Mouse (Mus musculus) midbrain, postnatal 0 days (tissue): ENCODE results near the gene Id1. TPM values are rescaled to one million over a fixed set of nuclear protein-coding genes. Genes with fewer than 3 reads are reported as not detected.

Experiments
- ATAC-seq: fragments of 200-750 bp; cut with Nextera tagmentation; 2 replicates; pipeline ENCODE4 v1.8.0; 2017; ENCODE audit warnings: moderate number of reproducible peaks, mild to moderate bottlenecking, moderate TSS enrichment, moderate library complexity; ENCODE audit not compliant: low FRiP score
- DNase-seq: peaks from one replicate; pipeline ENCODE4 v3.0.0-alpha.2; 2015; ENCODE audit warnings: low spot score
- H3K27ac ChIP-seq: fragments of 300-500 bp; sonication (generic); 2 replicates; pipeline ENCODE4 v1.5.1; 2014; ENCODE audit warnings: low read depth, mild to moderate bottlenecking, low read length, mixed read lengths
- H3K27me3 ChIP-seq: fragments of 300-500 bp; sonication (generic); 2 replicates; pipeline ENCODE4 v1.6.1; 2014; ENCODE audit warnings: low read length, control low read depth, mixed read lengths; ENCODE audit not compliant: insufficient read depth
- H3K36me3 ChIP-seq: fragments of 300-500 bp; sonication (generic); 2 replicates; pipeline ENCODE4 v1.6.1; 2014; ENCODE audit warnings: low read length, control low read depth, mixed read lengths; ENCODE audit not compliant: insufficient read depth
- H3K4me1 ChIP-seq: fragments of 300-500 bp; sonication (generic); 2 replicates; pipeline ENCODE4 v1.6.1; 2014; ENCODE audit warnings: mild to moderate bottlenecking, control low read depth, antibody characterized with exemption, low read length, mixed read lengths; ENCODE audit not compliant: insufficient read depth
- H3K4me2 ChIP-seq: fragments of 300-500 bp; sonication (generic); 2 replicates; pipeline ENCODE4 v1.6.1; 2014; ENCODE audit warnings: low read depth, mild to moderate bottlenecking, low read length, mixed read lengths; ENCODE audit not compliant: poor library complexity, severe bottlenecking
- H3K4me3 ChIP-seq: fragments of 300-500 bp; sonication (generic); 2 replicates; pipeline ENCODE4 v1.5.1; 2014; ENCODE audit warnings: low read depth, mild to moderate bottlenecking, low read length, moderate library complexity
- H3K9ac ChIP-seq: fragments of 300-500 bp; sonication (generic); replicated peaks from 2 replicates; pipeline ENCODE4 v1.6.1; 2014; ENCODE audit warnings: mild to moderate bottlenecking, low read length, moderate library complexity, mixed read lengths; ENCODE audit not compliant: poor library complexity, severe bottlenecking
- H3K9me3 ChIP-seq: fragments of 300-500 bp; sonication (generic); 2 replicates; pipeline ENCODE4 v1.6.1; 2016; ENCODE audit warnings: low read length, control low read depth
- CTCF ChIP-seq: IDR thresholded peaks from 2 replicates; pipeline ENCODE4 v1.5.1; 2016; ENCODE audit warnings: antibody characterized with exemption, mild to moderate bottlenecking
- WGBS: fragments of 180-500 bp; shearing (Covaris S2); extraction: QIAGEN DNeasy Blood & Tissue Kit; methylation state at CpG from one replicate; pipeline ENCODE4 v1.1.7; 2014; 5-methylcytosine and 5-hydroxymethylcytosine counted together
- polyA plus RNA-seq: library from polyadenylated mRNA; unstranded; fragments of >200 nt; fragmentation: Nextera tagmentation; extraction: Ambion mirVana; gene quantifications from 2 replicates; pipeline ENCODE4 v1.2.1, GENCODE M21; 2015
- total RNA-seq: library from RNA; depleted of rRNA; stranded (reverse); fragments of >200 nt; gene quantifications from 2 replicates; pipeline ENCODE4 v1.2.3, GENCODE M21; 2014

Id1 gene
- total and polyA plus RNA-seq, 2 experiments from 2014 or later: 58.3 to 71.7 TPM

- no peak for TF ChIP-seq CTCF
- DNase-seq: no peak
- Histone ChIP-seq H3K4me2 (no peak overlapping the region), H3K27ac (no peak overlapping the region), H3K9me3 (no peaks in the 10 kb centered on the region), H3K4me3 (no peak overlapping the region), H3K27me3 (no peaks in the 10 kb centered on the region), H3K36me3 (no peaks in the 10 kb centered on the region), H3K9ac (no peak overlapping the region), H3K4me1 (no peaks in the 10 kb centered on the region)
- no peak for ATAC-seq
- 95% methylated on average over 9 of the region's 9 CpGs for WGBS
These were observed 35.5 kb downstream of the Id1 start for GRCm38 (mm10) chr2:152771571-152771970.

- Histone ChIP-seq H3K27me3 (no peaks in the 10 kb centered on the region), H3K4me1 (no peaks in the 10 kb centered on the region), H3K9ac (no peak overlapping the region), H3K27ac (no peak overlapping the region), H3K4me3 (no peak overlapping the region), H3K9me3 (no peaks in the 10 kb centered on the region), H3K36me3 (no peaks in the 10 kb centered on the region), H3K4me2 (no peak overlapping the region)
- no peak for TF ChIP-seq CTCF
- DNase-seq (no peak), ATAC-seq (no peak)
- 19% methylated on average over 1 of the region's 1 CpGs for WGBS
These were observed 36.2 kb downstream of the Id1 start for GRCm38 (mm10) chr2:152772231-152772630.

GRCm38 (mm10) chr2:152775357-152775756 lies 39.3 kb downstream of the Id1 start:
- WGBS: 80% methylated on average over 4 of the region's 4 CpGs
- Histone ChIP-seq H3K9me3 (no peaks in the 10 kb centered on the region), H3K4me3 (no peak overlapping the region), H3K36me3 (peaks cover 8% of the 10 kb centered on the region), H3K27ac (no peak overlapping the region), H3K4me2 (no peak overlapping the region), H3K9ac (no peak overlapping the region), H3K27me3 (no peaks in the 10 kb centered on the region), H3K4me1 (no peaks in the 10 kb centered on the region)
- no peak for TF ChIP-seq CTCF
- DNase-seq: no peak
- no peak for ATAC-seq

GRCm38 (mm10) chr2:152776019-152776418 lies 40.0 kb downstream of the Id1 start:
- DNase-seq: no peak
- peaks cover 15% of the 10 kb centered on the region for H3K36me3 ChIP-seq
- no peaks in the 10 kb centered on the region for H3K4me1 ChIP-seq
- ATAC-seq: no peak
- TF ChIP-seq CTCF: no peak
- H3K4me3 ChIP-seq: no peak overlapping the region
- no peak overlapping the region for H3K4me2 ChIP-seq
- 79% methylated on average over 3 of the region's 3 CpGs for WGBS
- H3K27me3 ChIP-seq: no peaks in the 10 kb centered on the region
- H3K9me3 ChIP-seq: no peaks in the 10 kb centered on the region
- no peak overlapping the region for H3K9ac ChIP-seq
- H3K27ac ChIP-seq: no peak overlapping the region

- H3K36me3 ChIP-seq: peaks cover 19% of the 10 kb centered on the region
- no peak for TF ChIP-seq CTCF
- no peak overlapping the region for H3K9ac ChIP-seq
- H3K4me3 ChIP-seq: no peak overlapping the region
- H3K4me2 ChIP-seq: no peak overlapping the region
- no peaks in the 10 kb centered on the region for H3K4me1 ChIP-seq
- no peak overlapping the region for H3K27ac ChIP-seq
- DNase-seq (no peak), ATAC-seq (no peak)
- WGBS: 91% methylated on average over 2 of the region's 2 CpGs
- no peaks in the 10 kb centered on the region for H3K27me3 ChIP-seq
- no peaks in the 10 kb centered on the region for H3K9me3 ChIP-seq
These were observed 40.4 kb downstream of the Id1 start for GRCm38 (mm10) chr2:152776435-152776834.

GRCm38 (mm10) chr2:152777081-152777480 lies 41.0 kb downstream of the Id1 start:
- Histone ChIP-seq H3K9ac (no peak overlapping the region), H3K27ac (no peak overlapping the region), H3K36me3 (peaks cover 24% of the 10 kb centered on the region), H3K4me3 (no peak overlapping the region), H3K4me1 (no peaks in the 10 kb centered on the region), H3K4me2 (no peak overlapping the region), H3K9me3 (no peaks in the 10 kb centered on the region), H3K27me3 (no peaks in the 10 kb centered on the region)
- TF ChIP-seq CTCF: no peak
- ATAC-seq (no peak), DNase-seq (no peak)
- 85% methylated on average over 3 of the region's 3 CpGs for WGBS
